8 mouse cellular contexts compared by ENCODE assay signal in the genomic region with DNA sequence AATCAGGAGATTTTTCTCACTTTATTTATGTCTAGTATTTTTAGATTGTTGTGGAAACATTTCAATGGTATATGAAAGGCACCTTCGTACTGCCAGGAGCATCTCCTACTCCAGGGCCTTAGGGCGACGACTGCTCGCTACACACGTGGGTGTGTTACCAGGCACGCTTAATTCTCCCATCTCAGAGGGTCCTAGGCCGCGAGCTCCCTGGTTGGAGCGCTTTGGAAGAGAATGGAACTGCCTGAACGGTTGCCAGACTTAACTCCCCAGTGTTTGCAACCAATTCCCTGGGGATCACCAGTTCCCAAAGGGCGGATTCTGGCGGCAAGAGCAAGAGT. TPM values are rescaled to one million over a fixed set of nuclear protein-coding genes. Genes with fewer than 3 reads are reported as not detected.
DNase-seq lines count a peak whose midpoint lies in the region; ATAC-seq lines count a peak whose summit lies in the region.
"Had no signal": no experiment of that assay in that cellular context is flagged by ENCODE, and none has a peak within 500 bp of the region (broad histone marks: within the 10 kb centered on the region; RNA-seq: fewer than 3 reads in every experiment).

No protein-coding gene starts in this region.

- no peak for ATAC-seq in megakaryocyte, adult 5-6 weeks (ENCODE audit: poor library complexity, severe bottlenecking)
- ATAC-seq in forebrain, embryonic 13.5 days = peak; percentile 59
- ATAC-seq in limb, embryonic 15.5 days (ENCODE audit: insufficient number of reproducible peaks, low FRiP score, low TSS enrichment, low read depth) = no peak
- ATAC-seq in stomach, embryonic 16.5 days (ENCODE audit: insufficient read depth, low FRiP score) = no peak

- peak overlapping the region; percentile 64 for H3K9ac ChIP-seq in forebrain, embryonic 13.5 days
- H3K9ac ChIP-seq in limb, embryonic 15.5 days = no peak overlapping the region
- no peak overlapping the region; the same call in 1 of the 2 replicates for H3K9ac ChIP-seq in stomach, embryonic 16.5 days (ENCODE audit: low read length)

- H3K4me3 ChIP-seq in megakaryocyte, embryonic 14.5 days (replicated peaks) = peak overlapping the region; percentile 89
- H3K4me3 ChIP-seq in forebrain, embryonic 13.5 days = peak overlapping the region; percentile 56
- peak overlapping the region; percentile 50 for H3K4me3 ChIP-seq in limb, embryonic 15.5 days
- peak overlapping the region; percentile 53 for H3K4me3 ChIP-seq in stomach, embryonic 16.5 days (replicated peaks; ENCODE audit: low read length)

- no peaks in the 10 kb centered on the region for H3K36me3 ChIP-seq in megakaryocyte, embryonic 14.5 days (replicated peaks; ENCODE audit: low read length)
- H3K36me3 ChIP-seq in forebrain, embryonic 13.5 days (ENCODE audit: poor library complexity, severe bottlenecking) = no peaks in the 10 kb centered on the region
- H3K36me3 ChIP-seq in limb, embryonic 15.5 days = no peaks in the 10 kb centered on the region
- no peaks in the 10 kb centered on the region for H3K36me3 ChIP-seq in stomach, embryonic 16.5 days (ENCODE audit: control insufficient read depth, insufficient read depth, low read length)

- peaks cover 38% of the 10 kb centered on the region for H3K4me1 ChIP-seq in megakaryocyte, embryonic 14.5 days
- H3K4me1 ChIP-seq in forebrain, embryonic 13.5 days = peaks cover 33% of the 10 kb centered on the region
- H3K4me1 ChIP-seq in limb, embryonic 15.5 days = peaks cover 23% of the 10 kb centered on the region
- H3K4me1 ChIP-seq in stomach, embryonic 16.5 days (ENCODE audit: control insufficient read depth, insufficient read depth, low read length) = peaks cover 12% of the 10 kb centered on the region

- H3K27ac ChIP-seq in forebrain, embryonic 13.5 days = no peak overlapping the region
- H3K27ac ChIP-seq in limb, embryonic 15.5 days = no peak overlapping the region
- H3K27ac ChIP-seq in stomach, embryonic 16.5 days (ENCODE audit: low read length) = no peak overlapping the region

- H3K4me2 ChIP-seq in forebrain, embryonic 13.5 days = peak overlapping the region; percentile 100
- H3K4me2 ChIP-seq in limb, embryonic 15.5 days = peak overlapping the region; percentile 97
- H3K4me2 ChIP-seq in stomach, embryonic 16.5 days (ENCODE audit: low read depth, low read length) = peak overlapping the region; percentile 98

- H3K27me3 ChIP-seq in megakaryocyte, embryonic 14.5 days (replicated peaks) = peaks cover 86% of the 10 kb centered on the region
- peaks cover 68% of the 10 kb centered on the region for H3K27me3 ChIP-seq in forebrain, embryonic 13.5 days
- peaks cover 75% of the 10 kb centered on the region for H3K27me3 ChIP-seq in limb, embryonic 15.5 days
- peaks cover 76% of the 10 kb centered on the region for H3K27me3 ChIP-seq in stomach, embryonic 16.5 days (ENCODE audit: control insufficient read depth, insufficient read depth, low read length)

- whole genome bisulfite sequencing in forebrain, embryonic 13.5 days = 2% methylated on average over 12 of the region's 12 CpGs
- 4% methylated on average over 12 of the region's 12 CpGs for WGBS in limb, embryonic 15.5 days
- WGBS in stomach, embryonic 16.5 days = 3% methylated on average over 12 of the region's 12 CpGs

- no peak for DNase-seq in spleen, postnatal 36 days (ENCODE audit: low spot score in 2 of 2)
- no peak for DNase-seq in spleen, adult 18-20 months

- H3K9me3 ChIP-seq in megakaryocyte, embryonic 14.5 days = peaks cover 16% of the 10 kb centered on the region
- H3K9me3 ChIP-seq in forebrain, embryonic 13.5 days (replicated peaks) = no peaks in the 10 kb centered on the region
- H3K9me3 ChIP-seq in limb, embryonic 15.5 days = no peaks in the 10 kb centered on the region
- no peaks in the 10 kb centered on the region for H3K9me3 ChIP-seq in stomach, embryonic 16.5 days (replicated peaks; ENCODE audit: control insufficient read depth, low read length)

RNA-seq across cellular contexts. Expression of gene Efhd1, which starts 0.4 kb away (rescaled TPM):
- polyA plus RNA-seq in megakaryocyte, embryonic 14.5 days (2012; ENCODE audit: insufficient read depth, low replicate concordance) = 0.10 TPM in 1 of 2 replicates, not detected in the other
- 0.07 TPM in 1 of 2 replicates, not detected in the other for total RNA-seq in megakaryocyte, adult 5-6 weeks (2015)
- not detected in 2 replicates for total RNA-seq in megakaryocyte, adult 5-6 weeks (2017)
- 1.1 TPM in 2 replicates for polyA plus RNA-seq in forebrain, embryonic 13.5 days (2015; fragmentation: Nextera tagmentation; extraction: Ambion mirVana)
- polyA plus RNA-seq in limb, embryonic 15.5 days (2015; fragmentation: Nextera tagmentation; extraction: Ambion mirVana) = 3.0 and 3.4 TPM in 2 replicates
- polyA plus RNA-seq in stomach, embryonic 16.5 days (2015; fragmentation: Nextera tagmentation; extraction: Ambion mirVana) = 0.46 and 0.54 TPM in 2 replicates

RNA-seq across cellular contexts. Expression of gene Eif4e2, which starts 50.1 kb away (rescaled TPM):
- polyA plus RNA-seq in megakaryocyte, embryonic 14.5 days (2012; ENCODE audit: insufficient read depth, low replicate concordance) = 21.2 and 24.1 TPM in 2 replicates
- total RNA-seq in megakaryocyte, adult 5-6 weeks (2015) = 75.9 and 81.3 TPM in 2 replicates
- 118 and 156 TPM in 2 replicates for total RNA-seq in megakaryocyte, adult 5-6 weeks (2017)
- polyA plus RNA-seq in forebrain, embryonic 13.5 days (2015; fragmentation: Nextera tagmentation; extraction: Ambion mirVana) = 103 and 108 TPM in 2 replicates
- 176 and 179 TPM in 2 replicates for polyA plus RNA-seq in limb, embryonic 15.5 days (2015; fragmentation: Nextera tagmentation; extraction: Ambion mirVana)
- 147 and 150 TPM in 2 replicates for polyA plus RNA-seq in stomach, embryonic 16.5 days (2015; fragmentation: Nextera tagmentation; extraction: Ambion mirVana)

RNA-seq across cellular contexts. Expression of gene Chrng, which starts 59.3 kb away (rescaled TPM):
- not detected in 2 replicates for polyA plus RNA-seq in megakaryocyte, embryonic 14.5 days (2012; ENCODE audit: insufficient read depth, low replicate concordance)
- not detected in 2 replicates for total RNA-seq in megakaryocyte, adult 5-6 weeks (2015)
- not detected in 2 replicates for total RNA-seq in megakaryocyte, adult 5-6 weeks (2017)
- not detected in 2 replicates for polyA plus RNA-seq in forebrain, embryonic 13.5 days (2015; fragmentation: Nextera tagmentation; extraction: Ambion mirVana)
- 14.3 and 38.1 TPM in 2 replicates for polyA plus RNA-seq in limb, embryonic 15.5 days (2015; fragmentation: Nextera tagmentation; extraction: Ambion mirVana)
- polyA plus RNA-seq in stomach, embryonic 16.5 days (2015; fragmentation: Nextera tagmentation; extraction: Ambion mirVana) = 0.16 and 5.7 TPM in 2 replicates
- total RNA-seq: gastrocnemius, adult 18-20 months had no signal
